Mouse (Mus musculus) CD4-positive helper T cell, adult 2 months (primary cell): Measurements from ENCODE around the gene Enpp6.

Experiments
- DNase-seq: peaks from one replicate; pipeline ENCODE4 v3.0.0-alpha.2; 2012; ENCODE audit warnings: low read depth, missing footprints, low spot score

Enpp6 gene

DNA sequence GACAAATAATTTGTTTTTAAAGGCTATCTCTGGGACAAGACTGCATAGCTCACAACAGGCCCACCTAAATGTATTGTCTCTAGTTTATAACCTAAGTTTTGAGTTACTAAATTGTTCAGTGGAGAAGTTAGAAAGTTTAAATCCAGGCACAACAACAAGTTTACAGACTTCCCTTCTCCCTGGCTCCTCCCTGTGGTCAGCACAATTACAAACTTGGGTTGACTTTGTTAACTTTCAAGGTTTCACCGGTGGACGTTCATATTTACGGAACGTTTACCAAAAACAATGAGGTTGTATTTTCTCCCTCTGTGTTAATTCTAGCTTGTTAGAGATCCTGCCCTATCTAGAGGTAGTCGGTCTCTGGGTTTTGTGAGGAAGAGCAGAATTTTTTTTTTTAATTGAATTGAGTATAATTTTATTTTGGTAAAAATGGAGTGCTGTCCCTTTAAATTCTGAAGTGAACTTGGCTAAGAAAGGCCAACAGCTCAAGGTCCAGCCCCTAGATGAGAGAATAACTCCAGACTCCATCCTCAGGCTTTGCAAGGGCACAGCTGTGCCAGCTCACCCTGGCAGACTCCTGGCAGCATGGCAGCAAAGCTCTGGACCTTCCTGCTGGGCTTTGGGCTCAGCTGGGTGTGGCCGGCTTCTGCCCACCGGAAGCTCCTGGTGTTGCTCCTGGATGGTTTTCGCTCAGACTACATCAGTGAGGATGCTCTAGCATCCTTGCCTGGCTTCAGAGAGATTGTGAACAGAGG, at the start of gene Enpp6:
Gene Enpp6 (plus strand): TSS at position 502 of the 755 bp plus-strand sequence.
- DNase-seq, result no peak

DNA sequence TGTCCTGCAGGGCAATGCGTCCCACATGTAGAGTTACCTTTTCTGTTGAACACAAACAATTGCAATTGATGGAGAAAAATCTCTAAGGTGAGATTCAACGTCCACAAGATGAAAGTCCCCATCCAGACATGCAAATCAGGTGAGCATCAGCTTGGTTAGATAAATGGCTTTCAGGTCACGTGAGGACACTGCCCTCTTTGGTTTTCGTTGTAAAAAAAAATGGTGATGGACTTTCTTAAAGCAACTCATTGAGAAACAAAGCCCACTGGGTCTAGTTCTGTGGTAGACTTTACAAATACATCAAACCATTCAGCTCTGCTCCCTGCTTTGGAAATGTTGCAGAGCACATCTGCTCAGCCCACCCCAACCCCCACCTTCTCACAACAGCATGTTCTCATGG, 48.5 kb upstream of the Enpp6 start:
- no peak for DNase-seq

DNA sequence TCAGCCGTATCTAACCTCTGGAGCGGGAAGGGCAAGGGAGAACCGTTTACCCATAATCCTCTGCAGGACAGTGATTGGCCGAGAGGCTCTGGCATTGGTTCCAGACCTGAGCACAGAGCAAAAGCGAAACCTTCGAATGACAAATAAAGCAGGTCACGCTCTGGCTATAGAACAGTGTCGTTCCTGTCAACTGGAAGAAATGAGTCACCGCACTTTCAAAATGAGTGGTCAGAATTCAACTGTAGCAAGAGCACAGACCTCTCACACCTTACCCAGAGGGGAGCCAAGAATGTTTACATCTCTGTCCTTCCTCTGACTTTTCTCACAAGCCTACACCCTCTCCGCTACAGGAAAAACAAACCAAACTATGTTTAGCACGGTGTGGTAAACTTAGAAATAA, 45.4 kb upstream of the Enpp6 start:
- peak; percentile 94 for DNase-seq

DNA sequence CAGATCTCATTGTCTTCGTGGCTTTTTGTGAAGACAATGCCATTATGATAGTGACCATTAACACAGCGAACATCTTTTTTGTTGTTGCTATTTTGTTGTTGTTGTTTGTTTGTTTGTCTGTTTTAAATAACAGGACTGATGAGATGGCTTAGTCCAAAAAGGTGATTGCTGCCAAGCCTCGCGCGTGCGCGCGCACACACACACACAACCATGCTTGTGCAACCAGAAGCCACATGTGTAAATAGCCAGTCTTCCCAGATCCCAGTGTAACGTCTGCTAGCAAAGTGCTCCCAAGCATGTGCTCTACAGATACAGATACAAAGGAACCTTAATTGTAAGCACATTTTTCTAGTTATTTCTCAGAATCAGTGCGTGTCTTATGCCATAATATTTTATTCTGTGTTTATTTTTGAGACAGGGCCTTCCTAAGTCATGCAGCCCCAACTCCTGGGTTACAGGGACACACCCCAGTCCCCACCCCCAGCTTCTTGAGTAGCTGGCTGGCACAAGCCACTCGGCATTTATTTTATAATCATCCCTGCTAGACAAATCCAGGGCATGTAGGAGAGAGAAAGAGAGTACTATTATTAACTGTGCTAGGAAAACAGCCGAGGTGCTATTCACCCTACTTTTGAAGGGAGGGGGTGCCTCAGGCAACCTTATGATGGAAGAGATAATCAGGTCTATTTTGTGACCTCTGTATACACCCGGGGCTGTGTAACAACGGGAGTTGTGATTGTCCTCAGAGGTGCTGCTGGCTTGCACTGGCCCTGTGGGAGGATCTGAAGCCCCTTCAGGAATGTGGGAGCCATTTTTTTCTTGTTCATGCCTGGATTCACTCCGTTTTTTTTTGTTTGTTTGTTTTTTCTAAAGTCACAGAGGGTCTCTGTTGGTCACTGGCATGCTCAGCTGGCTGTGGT, 44.7 kb upstream of the Enpp6 start:
- DNase-seq, result no peak

DNA sequence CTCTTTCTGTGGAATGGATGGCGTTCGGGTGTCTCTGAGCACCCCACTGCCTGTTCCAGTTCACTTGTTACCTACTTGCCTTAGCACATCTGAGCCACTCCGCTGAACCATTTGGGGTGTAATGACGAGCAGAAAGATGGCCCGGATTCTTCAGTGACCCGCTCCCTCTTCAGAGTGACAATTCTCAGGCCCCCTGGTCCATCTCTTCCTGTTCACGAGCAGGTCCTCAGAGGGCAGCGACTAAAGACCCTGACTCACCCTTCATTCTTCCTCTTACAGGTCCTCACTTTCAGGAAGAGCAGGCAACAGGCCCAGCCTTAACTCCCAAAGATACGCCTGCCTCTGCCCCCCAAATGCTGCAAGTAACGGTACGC, 44.0 kb upstream of the Enpp6 start:
- DNase-seq, result peak; percentile 16

DNA sequence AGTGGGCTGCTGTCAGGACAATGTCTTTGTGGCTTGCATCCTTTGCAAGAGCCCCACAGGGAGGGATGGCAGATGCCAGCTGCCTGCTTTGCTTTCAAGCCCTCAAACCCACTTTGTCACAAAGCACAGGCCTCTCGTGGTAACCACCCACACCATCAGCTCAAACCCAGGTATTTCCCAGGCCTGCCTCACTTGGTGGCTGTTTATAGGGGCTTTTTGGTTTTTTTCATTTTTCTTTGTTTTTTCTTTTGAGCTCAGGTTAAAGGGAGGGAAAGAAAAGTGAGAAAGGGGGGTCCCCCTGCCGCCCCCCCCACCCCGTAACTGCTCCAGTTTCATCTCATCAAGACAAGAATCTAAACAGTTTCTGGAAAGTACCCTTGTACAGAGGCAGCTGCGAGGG, 43.4 kb upstream of the Enpp6 start:
- DNase-seq, result peak; percentile 81

DNA sequence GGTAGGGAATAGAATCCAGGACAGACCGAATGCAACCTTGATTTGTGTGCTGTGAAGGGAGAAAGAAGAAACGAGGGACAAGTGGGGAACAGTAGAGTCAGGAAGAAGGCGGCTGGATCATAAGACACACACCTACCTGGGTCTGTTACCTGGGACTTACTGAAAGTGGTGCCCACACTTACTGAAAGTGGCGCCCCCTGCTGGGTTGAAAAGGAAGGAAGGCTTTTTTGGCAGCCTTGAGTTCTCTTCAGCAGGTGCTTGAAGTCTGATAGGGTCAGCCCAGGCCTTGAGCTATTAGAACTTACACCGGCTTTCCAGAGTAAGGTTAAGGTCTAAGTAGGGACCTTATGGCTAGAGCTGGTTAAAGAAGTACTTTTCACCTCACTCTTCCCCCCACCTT, 40.5 kb upstream of the Enpp6 start:
- DNase-seq, result peak; percentile 65

DNA sequence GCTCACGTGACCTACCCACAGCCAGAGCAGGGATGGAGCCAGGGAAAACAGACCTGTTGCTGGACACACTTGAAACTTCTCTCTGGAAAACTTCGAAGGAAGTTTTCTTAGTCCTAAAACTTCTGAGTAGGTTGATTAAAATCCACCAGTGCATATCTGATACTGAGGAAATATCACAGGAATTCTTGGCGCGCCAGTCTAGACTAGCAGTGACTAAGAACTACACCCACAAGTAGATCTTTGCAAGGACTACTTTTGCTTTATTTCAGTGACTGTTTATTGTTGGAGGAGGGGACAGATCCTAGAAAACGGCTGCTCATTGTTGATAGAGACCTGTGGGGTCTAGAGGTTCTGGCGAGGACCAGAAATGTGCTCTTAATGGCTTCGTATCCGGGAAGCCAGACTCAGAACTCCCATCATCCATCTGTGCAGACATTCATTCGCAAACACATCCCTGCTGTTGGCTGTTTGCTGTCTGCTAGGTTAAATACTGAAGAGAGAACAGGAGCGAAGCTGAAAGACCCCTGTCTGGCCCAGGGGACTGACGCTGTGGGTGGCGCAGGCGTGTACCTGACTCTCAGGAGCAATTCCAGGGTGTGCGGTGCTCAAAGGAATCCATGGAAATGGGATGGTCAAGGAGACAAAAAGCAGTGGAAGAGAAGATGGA, 38.5 kb upstream of the Enpp6 start:
- no peak for DNase-seq

DNA sequence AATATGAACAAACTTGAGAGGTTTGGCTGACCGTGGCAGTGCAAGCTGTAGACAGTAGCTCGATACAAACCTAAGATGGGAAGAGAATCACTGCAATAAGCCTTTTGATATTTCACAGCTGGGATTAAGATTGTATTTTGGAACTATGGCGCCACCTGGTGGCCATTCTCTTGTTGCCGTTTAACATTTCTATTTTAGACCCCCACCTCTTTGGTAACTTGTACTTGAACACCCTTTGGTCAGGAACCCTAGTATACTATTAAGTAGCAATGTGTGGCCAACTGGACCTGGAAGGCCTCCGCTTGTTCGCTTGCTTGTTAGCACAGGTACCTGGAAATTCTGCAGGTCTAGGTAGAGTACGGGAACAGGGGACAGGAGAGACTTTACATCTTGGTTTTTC, 33.2 kb upstream of the Enpp6 start:
- DNase-seq, result peak; percentile 79

DNA sequence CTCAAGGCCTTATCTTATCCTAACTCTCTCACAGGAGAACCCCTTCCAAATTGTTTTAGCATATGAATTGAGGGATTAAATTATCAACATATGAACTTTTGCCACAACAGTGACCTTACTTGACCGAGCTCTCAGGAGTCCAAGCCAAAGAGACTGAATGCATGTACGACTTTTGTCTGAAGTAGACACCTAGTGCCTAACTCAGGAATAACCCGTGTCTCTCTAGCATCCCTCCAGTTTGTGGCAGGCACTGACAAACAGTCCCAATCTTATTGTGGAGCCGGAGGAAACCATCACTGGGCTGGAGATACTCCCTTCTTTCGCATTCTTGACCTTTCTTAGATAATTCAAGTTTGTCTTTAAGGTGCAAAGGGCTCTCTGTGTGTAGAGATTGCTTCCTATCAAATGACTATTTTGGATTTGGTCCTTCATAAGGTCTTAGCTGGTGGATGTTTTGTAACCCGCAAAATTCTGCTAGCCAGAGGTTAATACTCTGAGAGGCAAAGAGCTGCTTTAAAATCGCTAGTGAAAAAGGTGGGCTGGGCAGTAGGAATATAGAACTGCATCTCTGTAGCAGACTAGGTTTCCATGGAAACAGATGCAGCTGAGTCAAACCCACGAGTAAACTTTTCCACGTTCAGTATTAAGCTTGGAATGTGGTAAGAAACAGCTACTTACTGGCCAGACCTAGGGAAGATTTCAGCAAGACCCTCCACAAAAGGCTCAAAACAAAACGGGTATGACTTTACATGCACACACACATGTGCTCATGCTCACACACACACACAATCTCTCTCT, 23.9 kb upstream of the Enpp6 start:
- DNase-seq, result no peak

DNA sequence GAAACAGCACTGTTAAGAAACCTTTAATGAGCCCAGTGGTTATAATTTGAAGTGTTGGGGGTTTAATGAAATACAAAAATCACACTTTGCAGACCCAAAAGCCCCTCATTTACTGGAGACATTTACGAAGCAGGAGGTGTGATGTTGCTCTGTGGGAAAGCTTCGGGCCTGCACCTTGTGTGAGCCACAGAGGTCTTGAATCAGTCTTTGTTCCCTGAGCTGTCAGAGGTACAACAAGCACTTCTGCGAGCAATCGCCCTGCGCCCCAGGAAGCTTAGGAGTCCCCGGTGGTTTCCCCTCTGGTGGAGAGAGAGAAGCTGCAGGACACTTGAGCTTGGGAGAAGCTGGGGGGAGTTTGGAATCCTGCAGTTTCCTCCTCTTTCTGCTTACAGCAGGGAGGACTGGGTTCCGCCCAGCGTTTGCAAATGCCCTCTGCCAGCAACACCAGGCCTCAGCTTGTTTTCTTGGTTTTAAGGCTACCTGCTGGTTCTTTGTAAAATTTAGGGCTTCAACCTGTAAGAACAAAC, 23.0 kb upstream of the Enpp6 start:
- no peak for DNase-seq

DNA sequence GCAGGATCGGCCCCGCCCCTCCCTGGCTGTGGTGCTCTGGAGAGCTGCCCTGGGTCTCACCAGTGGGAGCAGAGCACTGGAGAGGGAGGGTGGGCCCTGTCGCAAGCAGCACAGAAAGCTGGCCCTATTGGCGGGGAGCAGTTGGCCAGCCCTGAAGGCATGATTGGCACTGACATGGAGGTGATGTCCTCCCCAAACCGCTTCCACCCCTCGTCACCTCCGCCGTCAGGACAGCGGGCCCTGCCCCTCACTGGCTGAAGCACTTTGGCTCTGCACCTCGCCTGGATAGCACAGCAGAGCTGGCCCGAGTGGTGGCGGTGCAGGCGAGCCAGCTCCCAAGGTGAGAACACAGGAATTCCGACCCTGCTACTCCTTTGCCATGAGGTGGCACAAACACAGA, 20.9 kb upstream of the Enpp6 start:
- DNase-seq, result no peak

DNA sequence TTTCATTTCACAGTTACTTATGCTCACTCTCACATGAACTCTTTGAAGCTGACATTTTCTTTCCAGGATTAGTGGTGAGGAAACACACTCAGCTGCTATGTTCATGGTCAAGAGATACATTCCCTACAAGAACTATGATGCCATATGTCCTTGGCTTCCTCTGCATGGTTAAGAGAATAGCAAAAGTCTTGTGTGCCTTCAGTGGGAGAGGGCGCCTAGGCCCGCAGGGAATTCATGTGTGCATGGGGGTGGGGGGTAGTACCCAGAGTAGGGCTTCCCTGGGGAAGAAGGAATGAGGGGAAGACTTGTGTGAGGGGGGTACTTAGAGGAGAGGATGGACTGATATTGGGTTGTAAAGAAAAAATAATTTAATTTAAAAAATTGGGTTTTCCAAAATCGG, 18.0 kb upstream of the Enpp6 start:
- no peak for DNase-seq

DNA sequence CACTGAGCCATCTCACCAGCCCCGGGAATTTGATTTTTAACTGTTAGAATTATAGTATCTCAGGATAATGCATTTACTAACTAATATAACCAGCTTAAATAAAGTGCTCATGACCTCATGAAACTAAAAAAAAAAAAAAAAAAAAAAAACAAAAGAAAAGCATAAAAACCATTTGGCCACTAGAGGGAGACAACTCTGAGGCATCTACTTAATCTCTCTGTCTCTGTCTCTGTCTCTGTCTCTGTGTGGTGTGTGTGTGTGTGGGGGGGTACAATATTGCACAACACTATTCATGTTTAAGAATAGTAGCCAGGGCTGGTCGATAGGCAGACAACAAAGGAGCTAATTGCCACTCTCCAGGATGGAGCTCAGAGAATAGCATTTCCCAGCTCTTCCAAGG, 17.3 kb upstream of the Enpp6 start:
- peak; percentile 25 for DNase-seq

DNA sequence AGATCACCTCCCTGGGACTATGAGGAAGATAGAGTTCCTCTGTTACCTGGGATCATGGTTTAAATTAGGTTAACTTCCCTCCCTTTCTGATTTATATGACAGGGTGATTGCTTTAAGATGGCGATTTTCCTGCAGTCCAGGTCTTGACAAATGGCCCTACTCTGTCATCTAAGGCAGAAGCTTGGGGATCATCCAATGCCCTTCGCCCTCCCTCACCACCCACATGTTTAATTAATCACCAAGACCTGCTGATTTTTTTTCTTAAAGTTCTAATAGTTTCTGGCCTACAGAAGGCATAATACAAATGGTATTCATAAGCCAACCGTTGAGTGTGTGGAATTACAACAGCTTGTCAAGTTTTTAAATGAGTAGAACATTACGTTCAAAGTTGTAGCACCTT, 9.3 kb upstream of the Enpp6 start:
- DNase-seq, result no peak

DNA sequence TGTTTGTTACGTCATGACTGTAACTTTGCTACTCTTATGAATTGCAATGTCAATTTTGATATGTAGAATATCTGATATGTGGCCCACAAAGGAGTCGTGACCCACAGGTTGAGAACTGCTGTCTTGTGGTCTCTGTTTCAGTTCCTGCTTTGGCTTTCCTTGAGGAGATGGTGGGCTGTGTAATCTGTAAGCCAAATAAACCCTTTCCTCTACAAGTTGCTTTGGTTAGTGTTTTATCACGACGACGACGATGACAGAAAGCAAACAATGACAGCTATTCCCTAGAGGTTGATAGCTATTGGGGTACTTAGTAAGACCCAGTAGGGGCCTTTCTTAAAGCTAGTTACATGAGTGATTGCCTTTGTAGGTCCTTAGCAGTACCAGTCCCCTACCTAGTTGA, 4.5 kb upstream of the Enpp6 start:
- DNase-seq, result no peak

DNA sequence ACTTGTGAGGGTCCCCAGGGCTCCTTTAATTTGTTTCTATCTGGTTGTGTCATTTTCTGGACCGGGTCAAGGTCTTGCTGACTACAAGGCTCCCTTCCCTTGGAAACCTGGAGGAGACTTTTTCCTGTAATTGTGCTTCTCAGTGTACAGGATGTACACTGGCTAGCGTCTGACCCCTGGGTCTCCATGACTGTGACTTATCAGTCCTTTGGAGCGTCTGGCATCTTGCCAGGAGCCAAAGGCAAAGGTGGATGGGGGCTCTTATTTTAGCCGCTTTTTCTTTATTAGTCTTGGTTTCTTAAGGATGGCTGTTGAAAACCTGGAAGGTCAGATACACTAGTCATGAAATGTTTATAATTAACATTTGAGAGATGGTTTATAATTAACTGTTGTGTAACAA, 3.9 kb upstream of the Enpp6 start:
- DNase-seq, result no peak

DNA sequence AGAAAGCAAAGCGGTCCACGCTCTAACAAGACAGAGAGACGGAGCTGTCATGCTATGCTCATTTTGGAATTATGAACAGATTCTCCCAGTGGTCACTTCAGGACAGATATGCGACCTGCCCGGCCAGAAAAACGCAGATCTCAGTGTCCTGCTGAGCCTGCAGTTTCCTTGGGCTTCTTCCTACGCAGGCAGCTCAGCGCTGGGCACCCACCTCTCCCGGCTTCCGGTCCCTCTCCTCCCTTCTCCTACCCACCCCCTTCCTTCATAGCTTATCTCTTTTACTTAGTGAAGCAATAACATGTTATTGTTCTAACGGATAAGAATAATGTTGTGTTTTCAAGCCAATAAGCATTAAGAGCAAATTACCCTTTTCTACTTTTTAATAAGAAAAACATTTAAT, 2.0 kb upstream of the Enpp6 start:
- DNase-seq, result no peak

DNA sequence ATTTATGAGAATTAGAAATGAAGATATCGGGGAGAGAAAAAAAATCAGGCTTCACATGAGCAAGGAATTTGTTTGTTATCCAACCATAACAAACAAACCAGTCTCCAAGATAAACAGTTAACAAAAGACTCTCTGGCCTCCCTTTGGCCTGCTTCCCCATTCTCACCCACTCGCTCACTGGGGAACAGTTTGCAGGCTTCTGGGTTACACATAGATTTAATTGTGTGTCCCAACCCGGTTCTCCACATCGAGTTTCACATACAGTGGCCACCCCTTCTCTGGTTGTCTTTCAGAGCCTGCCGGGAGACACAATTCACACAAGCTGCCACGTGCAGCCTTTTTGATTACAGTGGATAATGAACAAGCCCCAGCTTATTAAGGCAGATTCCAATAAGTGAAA, 1.7 kb downstream of the Enpp6 start:
- DNase-seq, result no peak

DNA sequence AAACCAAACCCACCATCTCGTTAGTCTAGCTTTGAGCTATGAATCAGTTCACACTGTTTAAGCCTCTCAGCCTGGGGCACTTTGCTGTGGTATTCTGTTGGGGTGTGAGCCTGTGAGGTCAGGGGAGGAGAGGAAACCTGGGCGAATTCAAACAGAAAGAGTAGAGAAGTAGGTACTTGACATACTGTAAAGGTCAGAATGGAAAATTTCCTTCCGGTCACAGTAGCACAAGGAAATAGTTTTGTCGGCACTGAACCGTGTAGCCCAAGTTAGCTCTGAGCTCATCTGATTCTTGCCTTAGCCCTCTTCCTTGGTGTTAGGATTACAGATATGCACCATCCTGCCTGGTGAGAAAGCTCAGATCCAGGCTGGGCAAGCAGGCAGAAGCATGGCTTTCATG, 4.4 kb downstream of the Enpp6 start:
- DNase-seq, result peak; percentile 29

DNA sequence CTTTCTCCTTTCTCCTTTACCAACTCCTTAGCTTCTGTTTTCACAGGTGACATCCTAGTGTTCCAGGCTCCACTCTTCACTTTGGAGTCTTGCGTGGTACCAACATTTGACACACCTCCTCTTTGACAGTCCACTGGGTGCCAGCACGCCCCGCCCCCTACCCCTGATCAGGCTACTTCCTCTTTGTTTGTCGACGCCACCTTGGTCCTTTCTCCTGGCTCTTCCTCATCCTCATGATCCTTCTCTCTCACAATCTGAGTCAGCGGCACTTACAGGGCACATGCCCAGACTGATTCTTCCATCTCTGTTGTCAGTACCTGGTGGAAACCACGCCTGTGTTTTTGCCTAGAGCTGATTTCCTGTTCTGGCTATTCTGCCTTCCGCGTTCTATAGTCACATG, 5.9 kb downstream of the Enpp6 start:
- peak; percentile 38 for DNase-seq
